Mouse (Mus musculus): ENCODE results near the gene Ppox. TPM values are rescaled to one million over a fixed set of nuclear protein-coding genes. Genes with fewer than 3 reads are reported as not detected.
"Not testable (repeated sequence)": the region's sequence is repeated elsewhere in the genome, so short reads cannot be mapped to it uniquely, and the experiment has no call there.

Gene Ppox
- polyA plus RNA-seq, 1 experiment from 2014 or later = 51.8 TPM

DNA sequence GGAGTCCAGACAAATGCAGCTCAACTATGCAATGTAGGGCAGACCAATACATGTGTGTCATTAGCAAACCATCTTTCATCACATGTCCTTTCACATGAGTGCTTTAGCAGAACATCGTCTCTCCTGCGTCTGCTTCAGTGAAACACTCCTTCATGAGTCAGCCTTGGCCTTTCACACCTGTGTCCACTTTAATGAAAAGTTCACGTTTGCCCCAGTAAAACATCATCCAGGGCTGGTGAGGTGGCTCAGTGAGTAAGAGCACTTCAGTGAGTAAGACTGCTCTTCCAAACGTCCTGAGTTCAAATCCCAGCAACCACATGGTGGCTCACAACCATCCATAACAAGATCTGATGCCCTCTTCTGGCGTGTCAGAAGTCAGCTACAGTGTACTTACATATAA is 25.2 kb upstream of the Ppox start:
- not testable (repeated sequence) for H3K4me3 ChIP-seq (replicated peaks); H3K9me3 ChIP-seq; H3K27ac ChIP-seq; H3K27me3 ChIP-seq (replicated peaks); H3K36me3 ChIP-seq; H3K4me1 ChIP-seq; H3K4me2 ChIP-seq; H3K9ac ChIP-seq; ATAC-seq (ENCODE audit: insufficient read depth, low FRiP score, low read depth)
- 61% methylated on average over 5 of the region's 5 CpGs for WGBS

DNA sequence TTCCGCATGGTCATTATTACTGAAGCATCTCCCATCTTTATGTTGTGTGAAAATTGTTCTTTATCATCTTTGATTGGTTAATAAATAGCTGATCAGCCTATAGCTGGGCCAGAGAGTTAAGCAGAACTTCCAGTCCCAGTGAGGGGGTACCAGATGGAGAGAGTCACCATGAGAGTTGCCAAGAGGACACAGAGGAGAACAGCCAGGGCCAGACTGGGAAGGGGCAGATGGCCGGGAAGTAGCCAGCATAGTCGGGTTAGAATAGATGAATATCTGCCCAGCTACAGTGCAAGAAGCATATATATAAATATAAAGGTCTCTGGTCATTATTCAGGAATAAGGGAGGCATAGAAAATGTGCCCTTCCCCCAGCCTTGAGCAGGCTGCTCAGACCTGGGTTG is 17.2 kb upstream of the Ppox start:
- H3K4me3 ChIP-seq (replicated peaks) = no peak overlapping the region
- H3K9me3 ChIP-seq = no peaks in the 10 kb centered on the region
- H3K27me3 ChIP-seq (replicated peaks) = no peaks in the 10 kb centered on the region
- H3K36me3 ChIP-seq = no peaks in the 10 kb centered on the region
- peaks cover 7% of the 10 kb centered on the region for H3K4me1 ChIP-seq
- no peak overlapping the region for H3K9ac ChIP-seq
- ATAC-seq (ENCODE audit: insufficient read depth, low FRiP score, low read depth) = no peak
- WGBS = 60% methylated on average over 3 of the region's 3 CpGs
- no peak overlapping the region for H3K4me2 ChIP-seq
- H3K27ac ChIP-seq = no peak overlapping the region

DNA sequence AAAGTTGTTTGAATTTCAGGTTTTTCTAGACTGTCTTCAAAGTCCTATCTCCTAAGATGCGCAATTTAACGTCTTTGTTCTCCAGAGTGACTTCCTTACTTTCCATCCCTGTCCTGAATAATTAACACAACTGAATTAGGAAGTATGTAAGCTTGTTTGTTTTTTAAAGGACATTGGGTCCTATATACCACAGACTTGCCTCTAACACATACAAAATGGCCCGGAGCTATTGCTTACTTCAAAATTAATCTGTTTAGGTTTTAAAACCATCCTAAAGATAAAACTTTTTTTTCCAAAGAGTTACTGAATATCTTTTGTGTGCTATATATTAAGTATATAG is 14.0 kb upstream of the Ppox start:
- 14% methylated on average over 3 of the region's 3 CpGs for WGBS
- no peak for ATAC-seq (ENCODE audit: insufficient read depth, low FRiP score, low read depth)
- peak overlapping the region; percentile 98 for H3K27ac ChIP-seq

DNA sequence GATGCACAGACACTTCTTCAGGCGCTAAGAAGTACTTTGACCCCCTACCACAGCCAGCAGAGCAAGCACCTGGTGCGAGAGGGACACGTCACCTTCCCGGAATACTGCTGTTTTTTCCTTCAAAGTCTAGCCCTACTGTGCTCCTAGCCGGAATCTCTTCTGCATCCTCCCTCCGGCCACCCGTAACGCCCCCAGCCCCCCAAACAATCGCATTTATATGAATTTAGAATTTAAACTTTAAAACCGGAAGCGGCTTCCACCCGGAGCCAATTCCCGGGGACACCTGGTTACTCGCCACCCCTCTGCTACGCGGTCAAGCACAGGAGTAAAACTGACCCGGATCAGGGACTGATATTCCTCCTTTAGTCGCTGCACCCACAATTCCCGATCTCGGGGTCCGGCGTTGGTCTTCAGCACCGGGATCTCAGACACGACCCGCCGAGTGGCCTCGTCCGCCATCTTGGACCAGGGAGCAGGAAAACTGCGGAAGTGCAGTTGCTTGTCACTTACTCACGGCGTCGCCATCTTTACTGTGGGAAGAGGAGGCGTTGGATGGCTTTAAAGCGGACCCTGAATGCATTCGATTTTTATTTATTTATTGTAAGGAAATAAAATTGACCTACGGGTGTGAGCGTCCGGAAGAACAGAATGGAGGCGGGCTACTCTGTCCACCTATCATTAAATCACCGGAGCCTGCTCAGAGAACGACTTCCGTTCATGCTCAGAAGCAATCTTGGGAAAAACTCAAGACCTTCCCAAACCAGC is 13.5 kb upstream of the Ppox start, which contains the start of gene Ufc1:
TSS of gene Ufc1 (minus strand) at position 727 of the 765 bp plus-strand sequence.
- peak within 1 kb of the TSS; percentile 81 for H3K4me3 ChIP-seq (replicated peaks)
- no peaks in the 10 kb centered on the region for H3K9me3 ChIP-seq
- peaks cover 9% of the 10 kb centered on the region for H3K4me1 ChIP-seq
- WGBS = under 1% methylated on average over 42 of the region's 42 CpGs
- H3K9ac ChIP-seq = peak within 1 kb of the TSS; percentile 84
- peak; percentile 70 for ATAC-seq (ENCODE audit: insufficient read depth, low FRiP score, low read depth)
- H3K4me2 ChIP-seq = peak within 1 kb of the TSS; percentile 72
- H3K27me3 ChIP-seq (replicated peaks) = no peaks in the 10 kb centered on the region
- H3K36me3 ChIP-seq = peaks cover 3% of the 10 kb centered on the region; the same call in 1 of the 2 replicates
- peak within 1 kb of the TSS; percentile 98 for H3K27ac ChIP-seq

More for the DNA sequence above, 14.0 kb upstream of the Ppox start:
- peak overlapping the region; percentile 81 for H3K4me3 ChIP-seq (replicated peaks)
- H3K9me3 ChIP-seq = no peaks in the 10 kb centered on the region
- peak overlapping the region; percentile 72 for H3K4me2 ChIP-seq
- H3K36me3 ChIP-seq = no peaks in the 10 kb centered on the region
- H3K4me1 ChIP-seq = peaks cover 9% of the 10 kb centered on the region
- H3K9ac ChIP-seq = peak overlapping the region; percentile 84; the same call in 1 of the 2 replicates
- H3K27me3 ChIP-seq (replicated peaks) = no peaks in the 10 kb centered on the region

DNA sequence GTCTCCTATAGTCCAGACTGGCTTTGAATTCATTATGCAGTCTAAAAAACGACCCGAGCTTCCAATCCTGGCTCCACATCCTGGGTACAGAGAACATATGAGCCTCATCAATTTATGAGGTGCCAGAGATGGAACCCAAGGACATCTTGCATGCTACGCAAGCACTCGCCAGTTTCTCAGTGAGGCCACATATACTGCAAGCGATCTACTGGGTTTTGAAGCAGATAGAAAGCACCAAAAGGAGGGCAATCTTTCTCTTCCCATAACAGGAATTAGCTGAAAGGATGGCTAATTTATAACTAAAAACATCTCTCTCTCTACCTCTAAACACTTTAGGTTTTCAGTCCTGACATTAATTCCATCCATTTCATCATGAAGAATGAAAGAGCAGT is 12.9 kb upstream of the Ppox start:
- Histone ChIP-seq H3K27me3 (replicated peaks) (no peaks in the 10 kb centered on the region), H3K4me2 (peak overlapping the region; percentile 72), H3K9me3 (no peaks in the 10 kb centered on the region), H3K9ac (peak overlapping the region; percentile 84; the same call in 1 of the 2 replicates), H3K27ac (peak overlapping the region; percentile 98), H3K4me1 (peaks cover 9% of the 10 kb centered on the region), H3K36me3 (peaks cover 5% of the 10 kb centered on the region; the same call in 1 of the 2 replicates), H3K4me3 (replicated peaks) (peak overlapping the region; percentile 81)
- 39% methylated on average over 5 of the region's 5 CpGs for WGBS
- ATAC-seq (ENCODE audit: insufficient read depth, low FRiP score, low read depth) = no peak

DNA sequence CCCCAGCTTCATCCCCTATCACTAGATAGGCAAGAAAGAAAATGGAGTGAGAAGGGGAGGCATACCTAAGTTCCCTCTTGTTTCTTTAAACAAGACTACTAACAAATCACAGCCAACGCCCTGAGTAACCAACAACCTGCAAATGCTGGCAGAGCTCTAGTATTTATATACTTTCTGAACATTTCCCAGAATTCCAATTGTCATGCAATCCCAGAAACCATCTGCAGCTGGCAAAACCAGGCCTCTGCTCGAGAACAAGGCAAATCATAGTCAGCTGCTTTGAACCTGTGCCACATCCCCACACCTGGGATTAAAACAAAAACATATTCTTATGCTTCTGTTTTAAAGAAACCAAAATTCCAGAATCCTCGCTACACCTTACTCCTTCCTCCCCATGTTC is 12.4 kb upstream of the Ppox start:
- peaks cover 9% of the 10 kb centered on the region for H3K4me1 ChIP-seq
- peak overlapping the region; percentile 72 for H3K4me2 ChIP-seq
- H3K9me3 ChIP-seq = no peaks in the 10 kb centered on the region
- WGBS = 83% methylated on average over 3 of the region's 3 CpGs
- H3K4me3 ChIP-seq (replicated peaks) = no peak overlapping the region
- no peaks in the 10 kb centered on the region for H3K27me3 ChIP-seq (replicated peaks)
- no peak for ATAC-seq (ENCODE audit: insufficient read depth, low FRiP score, low read depth)
- H3K36me3 ChIP-seq = peaks cover 10% of the 10 kb centered on the region
- H3K27ac ChIP-seq = no peak overlapping the region; the same call in 1 of the 2 replicates
- H3K9ac ChIP-seq = no peak overlapping the region

DNA sequence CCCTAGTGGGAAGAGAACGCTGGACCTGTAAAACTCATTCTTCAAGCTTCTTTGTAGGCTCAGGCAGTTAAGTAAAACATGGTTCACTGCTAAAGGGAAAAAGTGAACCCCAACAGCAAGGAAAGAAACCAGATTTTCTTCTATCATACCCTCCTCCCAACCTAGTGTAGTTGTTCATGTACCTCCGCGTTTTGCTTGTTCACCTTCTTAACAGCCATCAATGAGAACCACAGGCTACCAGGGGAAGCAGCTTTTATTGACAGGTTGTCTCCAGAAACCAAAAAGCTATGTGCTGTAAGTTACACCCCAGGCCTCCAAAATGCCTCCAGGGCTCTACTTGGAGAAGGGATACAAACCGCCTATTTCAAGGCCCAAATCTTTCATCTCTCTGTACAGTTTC is 7.3 kb upstream of the Ppox start:
- H3K36me3 ChIP-seq = peaks cover 30% of the 10 kb centered on the region
- no peak overlapping the region for H3K9ac ChIP-seq
- H3K4me2 ChIP-seq = peak overlapping the region; percentile 29
- H3K4me3 ChIP-seq (replicated peaks) = peak overlapping the region; percentile 90; the same call in 1 of the 2 replicates
- H3K27ac ChIP-seq = peak overlapping the region; percentile 44; the same call in 1 of the 2 replicates
- H3K27me3 ChIP-seq (replicated peaks) = no peaks in the 10 kb centered on the region
- no peak for ATAC-seq (ENCODE audit: insufficient read depth, low FRiP score, low read depth)
- H3K4me1 ChIP-seq = peaks cover 17% of the 10 kb centered on the region
- 58% methylated on average over 4 of the region's 4 CpGs for WGBS
- no peaks in the 10 kb centered on the region for H3K9me3 ChIP-seq

DNA sequence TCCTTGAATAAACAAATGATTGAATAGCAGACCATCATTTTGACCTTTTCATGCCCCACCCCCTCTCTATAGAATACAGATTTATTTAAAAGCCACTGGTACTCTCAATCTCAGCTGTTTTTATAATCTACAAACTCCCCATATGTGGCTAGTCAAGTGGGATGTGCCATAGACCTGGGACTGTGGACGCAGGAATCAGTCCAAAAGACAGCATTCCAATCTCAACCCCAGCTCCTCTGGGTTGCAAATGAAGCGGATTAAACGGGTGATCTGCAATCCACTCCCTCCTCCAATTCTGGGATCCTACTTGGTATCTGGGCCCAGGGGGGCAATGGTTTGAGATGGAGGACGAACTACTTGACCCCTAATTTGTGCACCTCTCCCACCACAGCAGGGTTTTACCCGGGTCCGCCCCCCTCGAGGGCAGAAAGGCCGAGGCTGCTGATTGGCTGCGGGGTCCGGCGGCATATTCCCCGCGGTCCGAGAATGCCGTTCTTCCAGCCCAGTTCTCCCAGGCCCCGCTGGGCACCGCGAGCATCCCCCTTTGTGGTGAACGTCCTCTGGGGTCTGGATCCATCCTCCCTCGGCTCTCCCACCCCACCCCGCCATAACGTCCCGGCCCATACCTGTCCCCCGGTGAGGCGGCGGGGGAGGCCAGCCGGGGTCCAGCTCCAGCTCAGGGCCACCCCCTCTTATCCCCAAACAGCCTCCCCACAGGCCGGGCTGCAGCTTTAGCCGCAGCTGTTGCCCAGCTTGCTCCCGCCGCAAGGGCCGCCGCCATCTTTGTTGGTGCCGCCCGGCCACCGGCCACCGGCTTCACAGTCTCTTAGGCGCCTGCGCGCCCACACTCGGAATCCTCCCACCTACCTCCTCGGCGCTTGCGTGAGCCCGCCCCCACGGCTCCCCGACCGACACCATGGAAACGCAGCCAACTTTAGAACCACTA is 6.4 kb upstream of the Ppox start, which contains the start of gene Usp21:
TSS of gene Usp21 (minus strand) at position 856 of the 946 bp plus-strand sequence.
- ATAC-seq (ENCODE audit: insufficient read depth, low FRiP score, low read depth) = peak; percentile 96
- H3K4me2 ChIP-seq = peak within 1 kb of the TSS; percentile 78
- WGBS = under 1% methylated on average over 49 of the region's 49 CpGs
- H3K4me3 ChIP-seq (replicated peaks) = peak within 1 kb of the TSS; percentile 90
- H3K27me3 ChIP-seq (replicated peaks) = no peaks in the 10 kb centered on the region
- no peaks in the 10 kb centered on the region for H3K9me3 ChIP-seq
- peaks cover 32% of the 10 kb centered on the region for H3K36me3 ChIP-seq
- peak within 1 kb of the TSS; percentile 86 for H3K27ac ChIP-seq
- peak within 1 kb of the TSS; percentile 89 for H3K9ac ChIP-seq
- H3K4me1 ChIP-seq = peaks cover 15% of the 10 kb centered on the region

DNA sequence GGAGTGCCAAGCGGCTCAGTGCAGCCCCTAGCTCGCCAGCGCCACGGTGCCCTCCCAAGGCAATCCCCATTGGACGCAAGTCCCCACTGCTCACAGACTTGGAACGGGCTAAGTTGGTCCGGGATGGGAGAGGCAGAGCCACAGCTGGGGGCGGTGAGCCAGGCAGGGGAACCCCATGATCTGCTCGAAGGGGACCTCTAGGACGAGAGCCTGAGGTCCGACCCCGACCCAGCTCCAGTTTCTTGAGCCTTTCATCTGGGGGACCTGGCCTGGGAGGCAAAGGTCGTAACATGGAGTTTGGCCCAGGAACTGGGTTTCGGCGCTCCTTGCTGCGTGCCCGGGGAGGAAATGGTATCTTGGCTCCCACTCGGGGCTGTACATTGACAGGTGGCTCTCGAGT is 5.5 kb upstream of the Ppox start:
- 87% methylated on average over 19 of the region's 19 CpGs for WGBS
- peak overlapping the region; percentile 78 for H3K4me2 ChIP-seq
- H3K9me3 ChIP-seq = no peaks in the 10 kb centered on the region
- peaks cover 15% of the 10 kb centered on the region for H3K4me1 ChIP-seq
- peak overlapping the region; percentile 90 for H3K4me3 ChIP-seq (replicated peaks)
- H3K9ac ChIP-seq = no peak overlapping the region
- peaks cover 33% of the 10 kb centered on the region for H3K36me3 ChIP-seq
- H3K27ac ChIP-seq = no peak overlapping the region
- H3K27me3 ChIP-seq (replicated peaks) = no peaks in the 10 kb centered on the region
- no peak for ATAC-seq (ENCODE audit: insufficient read depth, low FRiP score, low read depth)

DNA sequence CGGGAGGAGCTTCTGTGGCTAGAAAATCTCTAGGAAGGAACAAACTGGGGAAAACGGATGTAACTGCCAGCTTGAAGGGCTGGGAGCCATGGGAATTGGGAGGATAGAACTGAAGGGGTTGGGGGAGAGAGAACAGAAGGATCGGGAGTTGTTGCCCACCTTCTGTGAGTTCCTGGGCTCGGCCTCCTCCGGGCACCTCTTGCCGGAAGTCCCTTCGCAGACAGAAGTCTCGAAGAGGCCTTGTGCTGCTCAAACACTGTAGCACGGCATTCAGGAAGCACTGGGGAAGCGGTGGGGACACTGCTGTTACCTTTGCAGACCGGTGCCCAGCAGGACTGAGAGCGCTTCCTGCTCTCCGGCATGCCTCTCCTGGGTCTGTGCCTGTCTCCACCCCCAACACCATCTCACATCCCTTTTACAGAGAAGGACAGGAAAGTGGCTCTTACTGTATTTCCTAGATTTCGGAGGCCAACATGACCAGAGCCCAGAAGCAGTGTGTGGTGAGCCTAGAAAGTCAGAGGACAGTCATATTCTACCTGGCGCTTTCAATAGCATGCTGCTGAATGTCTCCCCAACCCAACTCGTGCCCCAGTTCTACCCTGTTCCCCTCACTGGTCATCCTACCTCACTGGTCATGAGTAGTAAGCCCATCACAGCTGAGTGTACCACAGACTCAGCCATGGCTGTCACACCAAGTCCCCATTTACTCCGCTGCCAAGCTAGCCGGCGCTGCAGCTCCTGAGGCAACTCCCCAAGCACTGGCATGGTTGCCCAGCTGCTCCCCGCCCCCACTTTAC is 4.3 kb upstream of the Ppox start:
- no peak overlapping the region for H3K4me2 ChIP-seq
- peaks cover 16% of the 10 kb centered on the region for H3K4me1 ChIP-seq
- H3K9me3 ChIP-seq = no peaks in the 10 kb centered on the region
- H3K27ac ChIP-seq = no peak overlapping the region
- peaks cover 33% of the 10 kb centered on the region for H3K36me3 ChIP-seq
- 86% methylated on average over 20 of the region's 20 CpGs for WGBS
- H3K9ac ChIP-seq = no peak overlapping the region
- no peak for ATAC-seq (ENCODE audit: insufficient read depth, low FRiP score, low read depth)
- no peaks in the 10 kb centered on the region for H3K27me3 ChIP-seq (replicated peaks)
- no peak overlapping the region; the same call in 1 of the 2 replicates for H3K4me3 ChIP-seq (replicated peaks)

DNA sequence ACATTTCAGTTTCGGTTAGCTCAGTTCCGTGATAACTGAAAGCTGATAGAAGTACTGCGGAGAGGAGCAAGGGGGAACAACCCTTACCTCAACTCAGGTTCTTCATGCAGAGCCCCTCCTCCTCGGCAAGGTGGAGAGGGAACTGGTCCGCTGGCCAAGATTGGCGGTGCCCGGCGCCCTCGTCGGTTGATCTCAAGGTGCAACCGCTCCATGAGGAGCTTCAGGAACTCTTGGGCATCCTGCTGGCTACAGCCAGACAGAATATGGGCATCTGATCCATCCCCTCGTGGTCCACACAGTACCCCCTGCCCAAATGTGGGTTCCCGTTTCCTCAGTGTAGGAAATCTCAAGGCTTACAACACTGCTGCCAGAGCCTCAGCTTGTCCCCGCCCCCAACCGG is 3.5 kb upstream of the Ppox start:
- H3K4me1 ChIP-seq = peaks cover 24% of the 10 kb centered on the region
- no peak overlapping the region for H3K4me2 ChIP-seq
- H3K27me3 ChIP-seq (replicated peaks) = no peaks in the 10 kb centered on the region
- H3K27ac ChIP-seq = no peak overlapping the region
- peaks cover 31% of the 10 kb centered on the region for H3K36me3 ChIP-seq
- no peak overlapping the region for H3K9ac ChIP-seq
- no peak overlapping the region; the same call in 1 of the 2 replicates for H3K4me3 ChIP-seq (replicated peaks)
- no peaks in the 10 kb centered on the region for H3K9me3 ChIP-seq
- no peak for ATAC-seq (ENCODE audit: insufficient read depth, low FRiP score, low read depth)
- 87% methylated on average over 15 of the region's 15 CpGs for WGBS
